Mouse (Mus musculus) left cerebral cortex, adult 2 months (tissue): ENCODE results near the gene Rab29. TPM values are rescaled to one million over a fixed set of nuclear protein-coding genes. Genes with fewer than 3 reads are reported as not detected.
"Not testable (repeated sequence)": the region's sequence is repeated elsewhere in the genome, so short reads cannot be mapped to it uniquely, and the experiment has no call there.

Source experiments
- DNase-seq, 2 experiments: peaks; one replicate each; pipeline ENCODE4 v3.0.0; 2021 to 2022; ENCODE audit warnings: low spot score in 2 of 2, mixed read lengths in 1 of 2; ENCODE audit errors: extremely low spot score in 1 of 2
- H3K27ac ChIP-seq: fragments of 200-600 bp; 2 replicates; pipeline ENCODE4 v1.8.1; 2022
- H3K4me3 ChIP-seq: fragments of 200-600 bp; 2 replicates; pipeline ENCODE4 v1.8.1; 2022
- CTCF ChIP-seq: fragments of 200-600 bp; IDR thresholded peaks from 2 replicates; pipeline ENCODE4 v1.8.1; 2022; ENCODE audit warnings: antibody characterized with exemption, mild to moderate bottlenecking, moderate library complexity
- intact Hi-C: fragments of 180-260 bp; cut with DNase I; formaldehyde crosslinking; loops from one replicate; pipeline ENCODE4 v1.15.1; 2025
- total RNA-seq, 2 experiments: library from RNA; stranded (reverse); gene quantifications; 2 replicates each; pipeline ENCODE4 v1.2.3; 2021

Gene Rab29
- total RNA-seq, 2 experiments from 2014 or later = 4.8 to 5.0 TPM

- TF ChIP-seq CTCF = no peak
- no peak for DNase-seq
- intact Hi-C loops = no loop called here
- Histone ChIP-seq H3K27ac (no peak overlapping the region), H3K4me3 (no peak overlapping the region)
These were observed 41.4 kb downstream of the Rab29 start for GRCm38 (mm10) chr1:131908456-131908855.

GRCm38 (mm10) chr1:131909236-131909635 is 42.2 kb downstream of the Rab29 start:
- intact Hi-C loops = not testable (repeated sequence)

GRCm38 (mm10) chr1:131910001-131910648 is 43.1 kb downstream of the Rab29 start, which contains the start of gene Nucks1:
Nucks1 (plus strand) TSS chr1:131910534.
- intact Hi-C loops = loop anchor here (1.0 kb wide), 2 partner anchors 43 to 82 kb away; partner anchors contain the start of gene Rab29
- Histone ChIP-seq H3K27ac (peak within 1 kb of the TSS; percentile 97), H3K4me3 (peak within 1 kb of the TSS; percentile 93)
- DNase-seq = peak; percentile 98 to 99
- peak; percentile 46 for TF ChIP-seq CTCF

More at GRCm38 (mm10) chr1:131909236-131909635, 42.2 kb downstream of the Rab29 start:
- not testable (repeated sequence) for DNase-seq, H3K4me3 ChIP-seq, H3K27ac ChIP-seq

- intact Hi-C loops = loop anchor here (1.0 kb wide), 2 partner anchors 44 to 83 kb away; partner anchors contain the start of gene Rab29
- peak; percentile 64 to 68 for DNase-seq
- peak overlapping the region; percentile 97 for H3K27ac ChIP-seq
- TF ChIP-seq CTCF = no peak
- H3K4me3 ChIP-seq = peak overlapping the region; percentile 93
These were observed 43.9 kb downstream of the Rab29 start for GRCm38 (mm10) chr1:131910674-131911558.

GRCm38 (mm10) chr1:131917634-131918033 is 50.6 kb downstream of the Rab29 start:
- Histone ChIP-seq H3K27ac (no peak overlapping the region), H3K4me3 (no peak overlapping the region)
- intact Hi-C loops = no loop called here
- no peak for DNase-seq
- TF ChIP-seq CTCF = no peak

GRCm38 (mm10) chr1:131919052-131919451 is 52.0 kb downstream of the Rab29 start:
- no peak for TF ChIP-seq CTCF
- Histone ChIP-seq H3K4me3 (no peak overlapping the region), H3K27ac (no peak overlapping the region)
- intact Hi-C loops = no loop called here
- no peak for DNase-seq

- DNase-seq = no peak
- TF ChIP-seq CTCF = no peak
- intact Hi-C loops = no loop called here
- Histone ChIP-seq H3K27ac (no peak overlapping the region), H3K4me3 (no peak overlapping the region)
These were observed 55.1 kb downstream of the Rab29 start for GRCm38 (mm10) chr1:131922100-131922499.

Other genes with a start within 250 kb of the Rab29 start
- under 1 TPM in 1 of 2 experiments, not detected in 1; 0.18 TPM for gene Ctse, start 228.9 kb upstream of the Rab29 start, total RNA-seq
- gene Rab7b, start 178.5 kb upstream of the Rab29 start, total RNA-seq = 1 to 10 TPM; 1.6 to 1.9 TPM
- under 1 TPM in 1 of 2 experiments, not detected in 1; 0.09 TPM for gene Slc26a9, start 123.2 kb upstream of the Rab29 start, total RNA-seq
- gene Pm20d1, start 69.8 kb upstream of the Rab29 start, total RNA-seq = 1 to 10 TPM; 1.5 to 2.3 TPM
- 10 to 100 TPM; 42.6 to 46.8 TPM for gene Slc41a1, start 39.7 kb upstream of the Rab29 start, total RNA-seq
- gene Nucks1, start 43.3 kb downstream of the Rab29 start, total RNA-seq = 100 to 1,000 TPM; 145 to 148 TPM
- under 1 TPM; 0.48 to 0.68 TPM for gene Slc45a3, start 95.7 kb downstream of the Rab29 start, total RNA-seq
- gene Elk4, start 140.4 kb downstream of the Rab29 start, total RNA-seq = 10 to 100 TPM; 55.7 to 57.8 TPM
- 10 to 100 TPM; 80.0 to 85.2 TPM for gene Mfsd4a, start 200.8 kb downstream of the Rab29 start, total RNA-seq